Mouse (Mus musculus) CD4-positive, CD25-positive, alpha-beta regulatory T cell, adult 2 months (primary cell): Measurements from ENCODE around the gene Dnah12.
"Not testable (repeated sequence)": the region's sequence is repeated elsewhere in the genome, so short reads cannot be mapped to it uniquely, and the experiment has no call there.

Source experiments
- DNase-seq: peaks from one replicate; pipeline ENCODE4 v3.0.0-alpha.2; 2012; ENCODE audit warnings: low read depth, low spot score

Dnah12 gene

DNA sequence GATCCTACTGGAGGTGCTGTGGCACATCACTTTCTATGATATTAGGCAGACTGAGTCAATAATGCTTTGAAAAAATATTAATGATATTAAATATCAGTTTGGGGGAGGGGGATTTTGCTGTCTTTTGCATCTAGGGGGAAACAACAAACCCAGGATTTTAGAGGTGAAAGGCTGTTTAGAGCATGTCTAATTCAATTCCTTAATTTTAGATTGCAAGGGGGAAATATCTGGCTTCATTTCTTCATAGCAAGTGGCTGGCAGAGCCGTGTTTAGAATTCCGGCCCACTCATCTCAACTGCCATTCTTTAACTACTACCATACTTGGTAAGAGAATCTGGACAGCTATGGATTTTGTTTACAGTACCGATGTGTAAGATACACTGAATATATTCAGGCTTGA, at the start of gene Dnah12:
TSS of gene Dnah12 (plus strand) at position 301 of the 400 bp plus-strand sequence.
- no peak for DNase-seq

DNA sequence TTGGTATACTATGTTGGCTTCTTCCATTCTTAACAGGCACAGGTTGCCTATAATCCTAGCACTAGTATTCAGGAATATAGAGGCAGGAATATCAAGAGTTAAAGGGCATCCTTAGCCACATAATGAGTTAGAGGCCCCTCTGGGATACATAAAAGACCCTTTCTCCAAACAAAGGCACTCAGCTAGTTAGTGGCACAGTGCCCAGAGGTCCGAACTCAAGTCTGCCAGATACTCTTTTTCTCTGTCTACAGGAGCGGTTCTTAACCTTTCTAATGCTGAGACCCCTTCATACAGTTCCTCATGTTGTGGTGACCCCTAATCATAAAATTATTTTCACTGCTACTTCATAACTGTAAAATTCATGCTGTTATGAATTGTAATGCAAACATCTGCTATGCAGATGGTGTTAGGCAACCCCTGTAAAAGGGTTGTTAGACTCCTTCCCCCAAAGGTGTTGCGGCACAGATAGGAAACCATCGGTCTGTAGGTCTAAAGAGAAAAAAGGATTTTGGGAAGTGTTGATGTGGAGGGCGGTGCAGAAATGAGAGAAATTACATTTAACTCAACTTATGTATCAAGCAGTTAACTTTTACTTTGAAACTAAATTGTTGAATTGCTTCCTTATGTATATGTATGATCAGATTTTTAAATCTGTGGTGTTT, 47.0 kb upstream of the Dnah12 start:
- DNase-seq, result no peak

DNA sequence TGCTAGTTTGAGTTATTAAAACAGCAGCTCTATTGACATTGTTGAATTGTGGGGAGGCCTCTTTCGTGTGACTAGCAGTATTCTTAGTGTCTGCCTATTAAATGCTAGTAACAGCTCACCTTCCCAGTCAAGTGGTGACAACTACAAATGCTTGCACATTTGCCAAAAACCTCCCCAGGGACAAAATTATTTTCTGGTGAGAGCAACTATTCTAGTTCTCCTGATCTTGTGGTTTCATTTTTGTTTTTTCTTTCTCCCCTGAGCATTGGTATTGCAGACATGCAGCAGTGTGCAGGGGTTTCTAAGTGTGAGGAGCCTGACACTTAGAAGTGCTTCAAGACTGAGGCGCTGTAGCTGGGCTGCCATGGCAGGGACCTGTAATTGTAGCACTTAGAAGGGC, 45.3 kb upstream of the Dnah12 start:
- no peak for DNase-seq

DNA sequence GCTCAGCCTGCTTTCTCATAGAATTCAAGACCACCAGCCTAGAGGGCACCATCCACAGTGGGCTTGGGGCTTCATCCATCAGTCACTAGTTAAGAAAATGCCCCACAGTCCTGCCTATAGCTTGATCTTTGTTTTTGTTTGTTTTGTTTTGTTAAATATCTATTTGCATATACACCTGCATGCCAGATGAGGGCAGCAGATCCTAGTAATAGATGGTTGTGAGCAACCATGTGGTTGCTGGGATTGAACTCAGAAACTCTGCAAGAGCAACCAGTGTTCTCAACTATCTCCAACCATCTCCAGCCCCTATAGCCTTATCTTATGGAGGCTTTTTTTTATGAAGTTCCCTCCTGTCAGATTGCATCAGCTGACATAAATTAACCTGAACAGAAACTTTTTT, 41.2 kb upstream of the Dnah12 start:
- DNase-seq, result peak; percentile 75

DNA sequence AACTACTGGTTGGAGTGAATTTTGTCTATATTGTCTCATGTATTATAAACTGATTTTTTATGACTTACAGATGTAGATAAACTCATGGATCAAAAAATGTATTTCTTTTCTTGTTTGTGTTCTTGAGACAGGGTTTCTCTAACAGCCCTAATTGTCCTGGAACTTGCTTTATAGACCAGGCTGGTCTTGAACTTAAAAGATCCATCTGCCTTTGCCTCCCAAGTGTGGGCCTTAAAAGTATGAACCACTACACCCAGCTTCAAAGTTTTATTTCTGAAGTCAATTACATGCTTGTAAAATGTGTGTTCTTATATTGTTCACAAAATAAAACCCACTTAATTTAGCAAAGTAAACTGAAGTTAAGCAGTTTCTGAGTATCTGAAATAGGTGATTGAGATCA, 34.9 kb upstream of the Dnah12 start:
- no peak for DNase-seq

DNA sequence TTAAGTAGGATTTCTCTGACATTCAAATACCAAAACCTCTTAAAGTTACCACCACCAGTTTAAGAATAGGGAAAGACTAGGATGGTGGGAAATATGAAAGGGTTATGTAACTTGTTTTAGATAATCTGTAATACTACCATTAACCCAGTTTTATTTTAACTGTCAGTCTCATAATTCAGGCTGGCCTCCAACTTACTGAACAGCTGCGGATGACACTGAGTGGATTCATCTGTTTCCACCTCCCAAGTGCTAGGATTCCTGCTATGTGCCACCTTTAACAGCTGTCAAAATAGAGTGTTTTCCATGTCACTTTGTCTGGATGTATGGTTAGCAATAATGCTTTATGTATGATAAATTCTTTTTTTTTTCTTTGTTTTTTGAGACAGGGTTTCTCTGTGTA, 32.8 kb upstream of the Dnah12 start:
- DNase-seq, result no peak

DNA sequence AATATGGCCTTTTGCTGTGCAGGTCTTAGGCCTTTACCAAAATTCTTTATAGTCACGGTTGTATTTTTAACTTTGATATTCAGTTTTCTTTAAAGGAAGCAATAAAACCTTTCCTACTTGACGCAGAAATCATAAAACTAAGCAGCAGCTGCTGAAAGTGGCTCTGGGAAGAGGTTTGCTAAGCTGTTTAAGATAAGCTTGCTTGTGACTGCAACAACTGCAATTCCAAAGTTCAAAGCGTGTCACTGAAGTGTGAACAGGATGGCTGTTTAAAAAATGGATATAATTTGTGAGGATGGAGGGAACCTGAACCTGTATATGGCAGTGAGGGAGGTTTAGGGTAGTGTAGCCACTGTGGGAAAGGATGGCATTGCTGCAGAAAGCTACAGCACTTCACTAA, 31.1 kb upstream of the Dnah12 start:
- no peak for DNase-seq

DNA sequence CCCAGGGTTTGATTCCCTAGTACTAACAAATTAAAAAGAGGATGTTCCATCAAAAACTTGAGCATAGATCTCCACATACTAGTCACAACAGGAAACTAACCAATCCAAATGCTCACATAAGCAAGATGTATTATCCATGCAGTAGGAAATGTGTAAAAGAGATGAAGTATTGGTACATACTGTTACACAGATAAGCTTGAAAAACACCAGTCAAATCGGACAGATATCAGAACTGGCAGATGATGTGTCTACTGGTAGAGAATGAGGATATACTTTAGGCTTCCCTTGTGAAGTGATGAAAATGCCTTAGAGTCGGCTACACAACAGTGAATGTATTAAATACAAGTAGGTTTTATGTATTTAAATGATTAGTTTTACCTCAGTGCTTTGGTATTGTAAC, 30.6 kb upstream of the Dnah12 start:
- DNase-seq, result no peak

DNA sequence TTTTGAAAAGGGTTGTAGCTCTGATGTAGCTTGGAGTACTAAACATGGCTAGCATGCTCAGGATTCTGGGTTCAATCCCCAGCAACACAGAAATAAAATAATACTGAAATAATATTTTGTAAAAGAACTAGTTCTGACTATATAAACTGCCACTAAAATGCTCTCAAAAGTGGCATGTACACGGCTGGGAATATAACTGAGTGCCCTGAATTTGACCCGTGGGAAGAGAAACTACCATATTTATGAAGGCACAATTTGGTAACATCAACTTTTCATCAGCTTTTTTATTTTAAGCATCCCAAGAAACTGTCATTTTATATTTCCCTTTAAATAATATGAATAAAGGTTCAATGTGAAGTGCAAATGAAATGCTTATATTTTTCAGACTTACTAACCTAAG, 29.2 kb upstream of the Dnah12 start:
- DNase-seq, result no peak

DNA sequence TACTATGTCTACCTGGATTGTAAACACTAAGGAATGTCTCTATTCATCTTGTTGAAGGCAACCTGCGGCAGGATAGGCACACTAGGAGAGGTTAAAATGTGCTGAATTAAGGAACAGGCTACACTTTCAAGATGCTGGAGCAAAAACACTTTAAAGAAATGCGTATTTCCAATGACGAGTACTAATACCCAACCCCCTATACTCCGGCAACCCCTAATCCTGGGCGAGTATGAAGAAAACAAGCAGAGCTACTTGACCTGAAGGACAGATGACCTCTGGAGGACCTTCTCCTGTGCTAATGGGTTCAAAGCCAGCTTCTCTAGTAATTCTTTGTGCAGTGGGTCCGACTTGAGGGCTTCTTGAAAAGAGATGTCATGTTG, 25.1 kb upstream of the Dnah12 start:
- no peak for DNase-seq

DNA sequence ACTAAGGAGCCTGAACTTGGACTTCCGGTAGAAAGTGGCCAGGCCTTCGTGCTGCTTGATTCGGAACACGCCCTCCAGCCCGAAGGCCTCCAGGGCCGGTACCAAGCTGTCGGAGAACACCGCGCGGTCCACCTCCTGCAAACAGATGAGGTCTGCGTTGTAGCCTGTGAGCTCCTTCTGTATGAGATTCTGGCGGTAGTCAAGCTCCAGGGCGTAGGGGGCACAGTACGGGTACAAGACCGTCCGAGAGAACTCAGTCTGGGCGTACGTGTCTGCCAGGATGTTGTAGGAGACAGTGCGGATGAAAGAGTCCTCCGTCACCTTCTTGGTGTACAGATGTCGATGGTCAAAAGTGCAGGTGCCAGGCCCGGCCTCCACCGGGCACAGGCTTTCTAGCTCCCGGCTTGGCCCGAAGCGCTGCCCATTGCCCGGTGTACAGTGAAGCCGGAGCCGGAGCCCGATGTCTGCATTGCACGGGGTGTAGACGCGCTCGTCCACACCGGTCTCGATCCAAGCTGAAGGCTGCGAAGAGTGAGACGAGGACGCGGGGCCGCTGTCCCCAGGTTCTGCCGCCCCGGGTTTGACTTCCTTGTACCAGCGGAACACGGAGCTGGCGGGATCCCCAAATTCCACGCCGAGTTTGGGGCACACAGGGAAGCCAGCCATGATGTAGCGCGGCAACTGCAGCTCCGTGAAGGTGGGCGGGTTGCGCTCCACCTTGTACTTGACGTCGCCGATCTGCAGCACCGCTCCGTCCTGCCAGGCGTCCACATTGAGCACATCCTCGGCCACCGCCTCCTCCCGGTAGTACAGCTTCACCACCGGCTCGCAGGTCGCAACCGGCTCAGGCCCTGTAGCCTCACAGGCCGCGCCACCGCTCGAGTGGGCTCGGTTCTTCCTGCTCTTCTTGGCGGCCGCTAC, 24.4 kb upstream of the Dnah12 start:
- peak; percentile 66 for DNase-seq

DNA sequence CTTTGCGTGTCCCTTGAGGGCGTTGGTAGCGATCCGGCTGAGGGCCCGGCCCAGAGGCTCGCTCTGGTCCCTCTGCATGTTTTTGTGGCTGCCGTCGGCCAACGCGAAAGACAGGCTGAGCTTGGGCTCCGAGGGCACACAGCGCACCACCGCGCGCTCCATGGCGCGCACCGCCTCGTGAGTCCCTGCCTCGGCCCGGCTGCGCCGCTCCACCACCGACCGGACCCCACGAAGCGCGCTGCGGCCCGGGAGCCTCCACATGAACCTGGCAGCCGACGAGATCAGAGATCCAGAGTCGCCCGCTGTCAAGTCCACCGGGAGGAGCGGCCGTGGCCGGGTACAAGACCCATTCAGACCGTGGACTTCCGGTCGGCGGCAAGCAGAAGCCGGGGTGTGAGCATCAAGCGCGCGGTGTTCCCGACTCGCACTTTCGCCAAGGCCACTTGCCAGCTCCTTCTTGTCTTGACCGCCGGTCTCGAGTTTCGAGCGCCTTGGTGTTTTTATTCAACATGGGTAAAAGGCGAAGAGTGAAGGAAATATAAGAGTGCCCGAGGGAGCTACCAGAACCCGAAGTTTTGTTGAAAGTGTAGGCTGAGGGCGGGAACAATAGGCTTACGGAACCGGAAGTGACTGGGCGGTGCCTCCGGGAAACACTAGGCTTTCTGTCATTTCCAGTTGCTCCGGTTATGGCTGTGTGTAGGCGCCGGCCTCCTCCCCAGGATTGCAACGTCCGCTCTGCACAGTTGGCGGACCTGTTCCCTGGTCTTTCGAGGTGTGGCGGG, 23.6 kb upstream of the Dnah12 start, which contains the start of gene Pde12:
TSS of gene Pde12 (minus strand) at position 592 of the 782 bp plus-strand sequence.
- peak; percentile 92 for DNase-seq

DNA sequence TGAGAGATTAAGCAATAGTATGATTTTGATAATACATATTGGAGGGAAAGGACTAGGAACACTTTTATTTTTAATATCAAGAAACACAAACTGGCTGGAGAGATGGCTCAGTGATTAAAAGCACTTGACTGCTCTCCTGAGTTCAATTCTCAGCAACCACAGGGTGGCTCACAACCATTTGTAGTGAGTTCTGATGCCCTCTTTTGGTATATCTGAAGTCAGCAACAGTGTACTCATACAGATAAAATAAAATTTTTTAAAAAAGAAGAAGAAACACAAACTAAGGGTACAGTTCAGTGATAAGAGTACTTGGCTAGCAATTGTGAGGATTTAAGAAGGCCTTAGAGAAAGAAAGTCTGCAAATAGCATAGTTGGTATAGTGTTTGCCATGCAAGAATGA, 22.1 kb upstream of the Dnah12 start:
- no peak for DNase-seq

DNA sequence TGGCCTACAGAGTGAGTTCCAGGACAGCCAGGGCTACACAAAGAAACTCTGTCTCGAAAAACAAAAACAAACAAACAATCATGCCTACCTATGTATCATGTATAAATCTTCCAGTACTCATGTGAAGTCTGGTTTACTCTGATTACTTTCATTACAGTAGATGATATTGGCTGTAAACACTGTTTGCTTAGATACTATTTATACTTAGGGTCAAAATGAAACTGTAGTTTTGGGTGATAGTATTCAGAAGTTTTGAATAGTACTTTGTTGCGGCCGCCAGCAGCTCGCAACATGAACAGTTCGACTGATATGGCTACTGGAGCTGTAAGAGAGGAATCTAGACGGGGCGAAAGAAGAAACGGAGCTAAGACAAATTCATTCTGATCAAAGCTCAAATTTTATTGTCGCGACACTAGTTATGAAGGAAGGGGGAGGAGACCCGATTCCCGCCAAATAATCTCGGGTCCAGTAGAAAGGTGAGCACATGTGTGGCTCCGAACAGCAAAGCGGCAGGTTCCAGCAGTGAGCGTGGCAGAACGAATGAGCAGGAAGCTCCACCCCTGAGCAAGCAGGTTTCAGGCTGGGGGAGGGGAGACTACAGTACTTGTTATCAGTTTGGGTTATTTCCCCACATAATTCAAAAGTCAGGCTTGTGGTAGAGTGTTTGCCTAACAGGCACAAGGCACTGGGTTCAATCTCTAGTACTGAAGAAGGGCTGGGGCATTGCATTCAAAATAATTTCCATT, 21.0 kb upstream of the Dnah12 start:
- DNase-seq, result peak; percentile 59

DNA sequence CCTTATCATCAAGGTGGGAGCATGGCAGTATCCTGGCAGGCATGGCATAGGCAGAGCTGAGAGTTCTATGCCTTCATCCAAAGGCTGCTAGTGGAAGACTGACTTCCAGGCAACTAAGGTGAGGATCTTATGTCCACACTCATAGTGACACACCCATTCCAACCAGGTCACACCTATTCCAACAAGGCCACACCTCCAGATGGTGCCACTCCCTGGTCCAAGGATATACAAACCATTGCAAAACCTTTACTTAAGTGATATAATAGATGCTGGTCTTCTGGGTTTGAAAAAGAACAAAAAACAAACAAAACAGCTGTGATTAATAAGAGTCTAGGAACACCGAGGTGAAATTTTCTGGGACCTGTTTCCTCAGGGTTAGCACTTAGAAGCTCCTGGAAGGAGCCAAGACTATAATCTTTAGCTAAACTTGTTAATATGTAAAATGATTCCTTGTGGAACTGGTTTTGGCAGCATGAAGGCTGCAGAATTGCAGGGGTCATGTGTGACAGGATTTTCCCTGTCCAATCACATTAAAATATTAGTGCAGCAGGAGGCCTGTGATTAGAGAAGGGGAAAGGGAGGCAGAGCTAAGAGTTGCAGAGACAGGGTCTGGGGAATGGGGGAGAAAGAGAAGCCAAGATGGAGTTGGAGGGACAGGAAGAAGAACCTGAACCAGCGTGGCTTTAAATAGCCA, 18.5 kb upstream of the Dnah12 start:
- not testable (repeated sequence) for DNase-seq

DNA sequence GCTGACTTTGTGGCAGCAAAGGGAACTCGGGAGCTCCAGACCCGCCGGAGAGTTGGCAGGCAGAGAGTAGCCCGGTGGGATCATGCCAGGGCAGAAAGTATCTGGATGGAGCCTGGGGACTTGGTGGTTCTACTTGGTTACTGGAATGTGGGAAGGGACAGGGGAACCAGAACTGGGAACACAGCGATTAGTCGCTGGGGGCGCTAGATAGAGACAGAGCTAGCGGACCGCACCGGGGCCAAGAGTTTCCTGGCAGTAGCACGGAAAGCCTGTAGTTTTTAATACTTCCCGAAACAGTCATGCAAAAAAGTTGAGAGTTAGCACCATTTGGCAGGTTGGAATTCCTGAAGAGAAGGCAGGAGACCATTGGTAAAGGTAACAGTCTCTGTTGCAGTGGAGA, 17.7 kb upstream of the Dnah12 start:
- peak; percentile 24 for DNase-seq

DNA sequence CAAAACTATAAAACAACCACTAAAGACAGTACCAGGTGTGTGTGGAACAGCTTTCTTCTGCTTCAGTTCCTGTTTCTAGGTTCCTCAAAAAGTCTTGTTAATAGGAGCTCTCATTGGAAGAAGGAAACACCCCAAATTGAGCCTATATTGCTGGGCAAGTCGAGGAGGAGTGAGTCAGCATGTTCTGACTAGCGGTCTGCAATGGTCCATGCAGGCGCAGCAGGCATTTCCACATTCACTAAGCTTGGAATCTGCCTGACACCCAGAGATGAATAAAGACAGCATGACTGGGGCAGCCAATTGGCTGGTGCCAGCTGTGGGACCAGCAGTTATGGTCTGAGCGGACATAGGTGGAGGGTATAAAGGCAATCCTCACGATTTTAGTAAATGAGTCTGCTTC, 17.3 kb upstream of the Dnah12 start:
- DNase-seq, result no peak

DNA sequence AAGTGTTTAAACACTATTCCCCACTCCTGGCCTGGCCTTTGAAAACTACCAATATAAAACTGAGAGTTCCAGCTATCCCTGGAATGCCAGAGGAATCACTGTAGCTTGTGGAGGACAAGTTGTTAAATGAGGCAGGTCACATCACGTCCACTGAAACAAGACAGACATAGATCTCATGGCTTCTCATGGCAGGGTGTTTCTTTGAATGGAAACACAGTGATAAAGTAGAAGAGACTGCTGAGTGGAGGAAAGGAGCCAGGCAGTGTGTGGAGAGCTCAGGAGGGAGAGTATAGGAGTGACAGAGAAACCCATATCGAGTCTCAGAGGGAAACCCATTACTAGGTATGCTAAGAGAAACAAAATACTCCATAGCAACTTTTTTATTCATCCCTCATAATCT, 2.3 kb upstream of the Dnah12 start:
- no peak for DNase-seq

DNA sequence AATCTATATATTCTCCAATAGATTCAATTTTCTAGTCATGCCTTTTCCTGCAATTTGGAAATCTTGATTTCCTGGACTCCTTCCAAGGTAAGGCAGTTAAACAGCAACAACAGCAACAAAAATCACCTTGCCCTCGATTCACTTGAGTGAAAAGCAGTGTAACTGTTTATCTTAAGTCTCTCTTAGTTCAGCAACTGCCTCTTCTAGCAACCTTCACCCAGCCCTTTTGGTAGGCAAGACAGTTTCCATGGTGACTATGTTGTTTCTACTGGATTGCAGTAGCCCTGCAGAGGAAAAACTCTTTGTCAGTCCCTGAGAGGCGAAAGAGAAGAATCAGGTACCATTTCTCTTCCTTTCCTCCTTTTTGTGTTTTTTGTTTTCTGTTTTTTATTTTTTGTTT, 1.7 kb upstream of the Dnah12 start:
- no peak for DNase-seq

DNA sequence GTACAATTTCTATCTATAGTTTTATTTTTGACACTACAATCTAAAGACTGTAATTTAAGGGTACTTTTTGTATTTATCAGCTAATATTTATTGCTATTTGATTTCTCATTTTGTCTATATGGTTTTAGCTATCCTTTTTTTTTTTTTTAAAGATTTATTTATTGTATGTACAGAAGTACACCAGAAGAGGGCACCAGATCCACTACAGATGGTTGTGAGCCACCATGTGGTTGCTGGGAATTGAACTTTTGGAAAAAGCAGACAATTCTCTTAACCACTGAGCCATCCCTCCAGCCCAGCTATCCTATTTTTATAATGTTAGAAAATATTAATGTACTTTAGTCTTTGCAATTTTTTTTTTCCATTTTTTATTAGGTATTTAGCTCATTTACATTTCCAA, 4.8 kb downstream of the Dnah12 start:
- DNase-seq, result peak; percentile 73

DNA sequence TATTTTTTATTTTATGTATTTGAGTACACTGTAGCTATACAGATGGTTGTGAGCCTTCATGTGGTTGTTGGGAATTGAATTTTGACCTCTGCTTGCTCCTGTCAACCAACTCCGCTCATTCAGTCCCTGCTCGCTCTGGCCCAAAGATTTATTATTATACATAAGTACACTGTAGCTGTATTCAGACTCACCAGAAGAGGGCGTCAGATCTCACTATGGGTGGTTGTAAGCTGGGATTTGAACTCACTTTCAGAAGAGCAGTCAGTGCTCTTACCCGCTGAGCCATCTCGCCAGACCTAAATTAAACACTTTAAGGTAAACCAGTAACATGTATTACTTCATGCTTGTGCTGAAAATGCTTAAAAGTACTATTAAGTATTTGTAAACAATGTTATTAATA, 12.2 kb downstream of the Dnah12 start:
- DNase-seq, result peak; percentile 14
